Mouse (Mus musculus): ENCODE measurements around the gene Aplf. TPM values are rescaled to one million over a fixed set of nuclear protein-coding genes. Genes with fewer than 3 reads are reported as not detected.

Aplf gene
- polyA plus RNA-seq, 1 experiment from 2014 or later: 7.1 TPM

DNA sequence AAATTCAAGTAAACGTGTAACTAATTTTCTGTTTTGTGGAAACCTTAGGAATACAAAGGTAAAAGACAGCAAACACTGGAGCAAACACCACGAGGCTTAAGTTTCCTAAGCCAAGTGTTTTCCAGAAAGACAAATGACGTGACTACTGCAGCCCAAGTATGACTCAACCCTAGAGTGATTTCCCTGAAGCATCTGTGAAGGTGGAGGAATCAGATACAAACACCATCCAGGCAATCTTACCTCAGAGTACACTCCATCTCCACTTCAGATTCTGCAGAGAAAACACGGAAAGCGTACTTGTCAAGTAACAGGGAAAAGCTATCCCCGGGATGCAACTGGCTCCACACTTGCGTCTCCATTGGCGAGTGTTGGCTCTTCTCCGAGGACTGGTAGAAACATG is 8.5 kb downstream of the Aplf start:
- no peak overlapping the region for H3K9ac ChIP-seq (replicated peaks)
- DNase-seq (no peak), ATAC-seq (no peak)
- H3K4me3 ChIP-seq (ENCODE audit: low read depth, low read length): no peak overlapping the region
- H3K4me2 ChIP-seq (ENCODE audit: low read depth, low read length): no peak overlapping the region
- WGBS (ENCODE audit: insufficient replicate concordance): 88% methylated on average over 9 of the region's 9 CpGs
- no peaks in the 10 kb centered on the region for H3K9me3 ChIP-seq (ENCODE audit: low read length)
- H3K36me3 ChIP-seq (replicated peaks; ENCODE audit: insufficient read depth, low read length): no peaks in the 10 kb centered on the region; the same call in 1 of the 2 replicates
- TF ChIP-seq EP300 (IDR thresholded peaks at IDR 0.05; ENCODE audit: low read depth): no peak
- TF ChIP-seq CTCF (IDR thresholded peaks at IDR 0.05; ENCODE audit: low read depth): no peak
- H3K27ac ChIP-seq (ENCODE audit: low read depth): no peak overlapping the region
- no peaks in the 10 kb centered on the region for H3K27me3 ChIP-seq (ENCODE audit: insufficient read depth, low read length)
- peaks cover 5% of the 10 kb centered on the region for H3K4me1 ChIP-seq (ENCODE audit: insufficient read depth)

DNA sequence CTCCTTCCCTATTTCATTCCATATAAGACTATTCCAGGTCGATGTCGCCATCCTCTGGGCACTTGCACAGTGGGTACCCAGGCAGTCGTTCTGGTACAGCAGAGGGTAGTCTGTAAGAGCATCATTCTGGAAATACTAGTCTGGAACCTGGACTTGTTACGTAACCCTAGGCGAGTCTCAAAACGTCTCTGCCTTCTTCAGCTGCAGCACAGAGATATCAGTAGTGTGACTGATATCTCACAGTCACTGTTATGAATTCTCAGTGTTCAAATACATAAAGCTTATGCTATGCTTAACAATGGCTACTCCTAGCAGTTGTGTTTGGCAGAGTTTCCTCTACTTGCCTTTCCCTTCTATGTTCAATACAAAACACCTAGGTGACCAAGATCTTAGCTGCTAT is 9.8 kb downstream of the Aplf start:
- no peak for DNase-seq
- Histone ChIP-seq H3K36me3 (replicated peaks; ENCODE audit: insufficient read depth, low read length) (no peaks in the 10 kb centered on the region; the same call in 1 of the 2 replicates), H3K4me2 (ENCODE audit: low read depth, low read length) (peak overlapping the region; percentile 29; the same call in 1 of the 2 replicates), H3K27ac (ENCODE audit: low read depth) (peak overlapping the region; percentile 66; the same call in 1 of the 2 replicates), H3K27me3 (ENCODE audit: insufficient read depth, low read length) (no peaks in the 10 kb centered on the region), H3K9ac (replicated peaks) (no peak overlapping the region), H3K9me3 (ENCODE audit: low read length) (no peaks in the 10 kb centered on the region), H3K4me1 (ENCODE audit: insufficient read depth) (no peaks in the 10 kb centered on the region), H3K4me3 (ENCODE audit: low read depth, low read length) (no peak overlapping the region)
- TF ChIP-seq CTCF (IDR thresholded peaks at IDR 0.05; ENCODE audit: low read depth): 0 out of 2 replicates have a peak, but pooled peaks have one; percentile 20
- peak; percentile 80 for TF ChIP-seq EP300 (IDR thresholded peaks at IDR 0.05; ENCODE audit: low read depth)
- peak; percentile 86 for ATAC-seq
- 50% methylated on average over 6 of the region's 6 CpGs for WGBS (ENCODE audit: insufficient replicate concordance)

DNA sequence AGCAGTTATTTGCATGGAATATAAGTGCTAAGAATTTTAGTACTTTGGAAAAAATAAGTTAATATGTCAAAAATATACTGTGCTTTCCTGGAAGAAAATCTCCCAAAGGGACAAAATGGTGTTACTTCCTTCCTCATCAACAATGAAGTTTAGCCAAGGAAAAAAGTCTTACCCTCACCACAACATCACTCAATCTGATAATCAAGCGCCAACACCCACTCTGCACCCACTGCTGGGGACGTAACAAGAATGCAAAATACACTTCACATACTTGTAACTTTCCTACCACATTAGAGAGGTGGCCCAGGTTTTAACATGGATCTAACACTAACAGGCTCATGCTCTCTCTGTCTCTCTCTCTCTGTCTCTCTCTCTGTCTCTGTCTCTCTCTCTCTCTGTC is 10.3 kb downstream of the Aplf start:
- H3K9ac ChIP-seq (replicated peaks): no peak overlapping the region
- no peaks in the 10 kb centered on the region for H3K4me1 ChIP-seq (ENCODE audit: insufficient read depth)
- H3K27me3 ChIP-seq (ENCODE audit: insufficient read depth, low read length): no peaks in the 10 kb centered on the region
- ATAC-seq: peak; percentile 55
- TF ChIP-seq EP300 (IDR thresholded peaks at IDR 0.05; ENCODE audit: low read depth) (no peak), CTCF (IDR thresholded peaks at IDR 0.05; ENCODE audit: low read depth) (no peak)
- DNase-seq: no peak
- H3K9me3 ChIP-seq (ENCODE audit: low read length): no peaks in the 10 kb centered on the region
- H3K27ac ChIP-seq (ENCODE audit: low read depth): peak overlapping the region; percentile 66; the same call in 1 of the 2 replicates
- peaks cover 1% of the 10 kb centered on the region for H3K36me3 ChIP-seq (replicated peaks; ENCODE audit: insufficient read depth, low read length)
- 62% methylated on average over 2 of the region's 2 CpGs for WGBS (ENCODE audit: insufficient replicate concordance)
- H3K4me2 ChIP-seq (ENCODE audit: low read depth, low read length): peak overlapping the region; percentile 26
- no peak overlapping the region for H3K4me3 ChIP-seq (ENCODE audit: low read depth, low read length)

DNA sequence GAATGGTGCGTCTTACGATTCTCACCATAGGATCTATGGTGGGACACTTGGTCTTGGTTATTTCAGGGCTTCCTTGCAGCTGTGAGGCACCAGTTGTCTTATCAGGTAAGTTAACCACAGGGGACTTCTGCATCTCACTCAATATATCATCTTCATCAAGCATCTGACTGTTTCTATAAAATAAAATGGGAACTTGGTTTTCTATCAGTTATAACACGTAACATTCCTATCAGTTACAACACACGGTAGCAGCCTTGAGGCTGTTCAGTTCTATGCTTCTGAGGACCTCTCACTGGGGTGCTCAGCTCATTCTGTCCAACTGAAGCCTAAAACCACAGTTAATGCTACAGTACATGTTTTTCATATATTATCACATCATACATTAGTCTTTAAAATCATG is 13.2 kb downstream of the Aplf start:
- Histone ChIP-seq H3K27me3 (ENCODE audit: insufficient read depth, low read length) (no peaks in the 10 kb centered on the region), H3K4me3 (ENCODE audit: low read depth, low read length) (no peak overlapping the region), H3K4me2 (ENCODE audit: low read depth, low read length) (no peak overlapping the region), H3K36me3 (replicated peaks; ENCODE audit: insufficient read depth, low read length) (peaks cover 4% of the 10 kb centered on the region), H3K9me3 (ENCODE audit: low read length) (no peaks in the 10 kb centered on the region), H3K27ac (ENCODE audit: low read depth) (no peak overlapping the region), H3K9ac (replicated peaks) (no peak overlapping the region), H3K4me1 (ENCODE audit: insufficient read depth) (no peaks in the 10 kb centered on the region)
- DNase-seq: no peak
- WGBS (ENCODE audit: insufficient replicate concordance): 56% methylated on average over 4 of the region's 4 CpGs
- peak; percentile 73 for ATAC-seq
- TF ChIP-seq CTCF (IDR thresholded peaks at IDR 0.05; ENCODE audit: low read depth) (no peak), EP300 (IDR thresholded peaks at IDR 0.05; ENCODE audit: low read depth) (peak; percentile 91)

DNA sequence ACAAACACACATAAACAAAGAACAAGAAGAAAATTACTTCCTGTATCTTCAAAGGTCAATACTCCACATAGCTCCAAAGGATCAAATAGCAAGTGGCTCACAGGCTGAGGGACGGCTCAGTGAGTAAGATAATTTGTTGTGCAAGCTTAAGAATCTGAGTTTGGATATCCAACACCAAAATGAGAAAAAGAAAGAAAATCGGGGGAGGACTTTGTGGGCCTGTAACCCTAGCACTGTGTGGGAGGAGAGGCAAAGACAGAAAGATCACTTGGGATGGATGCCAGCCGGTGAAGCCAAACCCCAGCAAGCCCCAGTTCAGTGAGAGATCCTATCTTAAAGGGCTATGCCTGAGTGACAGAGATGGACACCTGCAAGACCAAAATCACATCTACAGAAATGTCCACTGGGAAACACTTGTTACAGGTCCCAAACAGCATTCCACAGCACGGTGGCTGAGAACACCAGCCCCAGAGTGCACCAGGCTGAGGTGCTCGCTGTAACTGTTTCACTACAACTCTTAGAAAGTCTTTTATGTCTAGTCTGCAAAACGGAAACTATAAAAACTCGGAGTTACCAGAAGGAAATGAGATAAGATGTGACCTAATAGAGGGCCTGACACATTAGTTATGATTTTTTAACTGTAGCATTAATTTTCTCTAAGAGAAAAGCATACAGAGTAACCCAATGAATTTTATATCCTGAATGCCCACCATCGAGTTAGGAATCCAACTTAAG is 17.9 kb downstream of the Aplf start:
- peaks cover 6% of the 10 kb centered on the region for H3K36me3 ChIP-seq (replicated peaks; ENCODE audit: insufficient read depth, low read length)
- DNase-seq (no peak), ATAC-seq (no peak)
- 48% methylated on average over 8 of the region's 8 CpGs for WGBS (ENCODE audit: insufficient replicate concordance)
- H3K4me3 ChIP-seq (ENCODE audit: low read depth, low read length): no peak overlapping the region
- H3K9me3 ChIP-seq (ENCODE audit: low read length): no peaks in the 10 kb centered on the region
- H3K27me3 ChIP-seq (ENCODE audit: insufficient read depth, low read length): no peaks in the 10 kb centered on the region
- no peak overlapping the region for H3K9ac ChIP-seq (replicated peaks)
- H3K4me2 ChIP-seq (ENCODE audit: low read depth, low read length): no peak overlapping the region
- TF ChIP-seq CTCF (IDR thresholded peaks at IDR 0.05; ENCODE audit: low read depth): no peak
- TF ChIP-seq EP300 (IDR thresholded peaks at IDR 0.05; ENCODE audit: low read depth): no peak
- no peaks in the 10 kb centered on the region for H3K4me1 ChIP-seq (ENCODE audit: insufficient read depth)
- H3K27ac ChIP-seq (ENCODE audit: low read depth): no peak overlapping the region

DNA sequence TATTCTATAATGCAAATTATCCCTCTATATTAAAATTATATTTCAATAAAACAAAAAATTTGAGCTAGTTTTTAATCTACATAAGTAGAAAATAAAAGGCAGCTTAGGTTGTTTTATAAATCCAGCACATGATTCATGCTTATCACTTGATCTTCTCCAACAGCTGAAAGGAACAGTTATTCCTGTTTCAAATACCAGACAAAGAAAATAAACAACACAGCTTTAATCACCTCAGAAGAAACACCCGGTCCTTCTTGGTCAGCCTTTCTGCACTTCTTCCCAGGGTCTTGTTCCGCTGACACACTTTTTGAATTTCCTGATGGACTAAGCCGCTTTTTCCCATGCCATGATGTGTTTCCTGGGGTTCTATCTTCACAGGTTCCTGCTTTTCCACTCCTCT is 18.5 kb downstream of the Aplf start:
- Histone ChIP-seq H3K27me3 (ENCODE audit: insufficient read depth, low read length) (no peaks in the 10 kb centered on the region), H3K27ac (ENCODE audit: low read depth) (no peak overlapping the region), H3K9ac (replicated peaks) (no peak overlapping the region), H3K9me3 (ENCODE audit: low read length) (no peaks in the 10 kb centered on the region), H3K4me1 (ENCODE audit: insufficient read depth) (no peaks in the 10 kb centered on the region), H3K36me3 (replicated peaks; ENCODE audit: insufficient read depth, low read length) (peaks cover 6% of the 10 kb centered on the region), H3K4me3 (ENCODE audit: low read depth, low read length) (no peak overlapping the region), H3K4me2 (ENCODE audit: low read depth, low read length) (no peak overlapping the region)
- TF ChIP-seq EP300 (IDR thresholded peaks at IDR 0.05; ENCODE audit: low read depth) (no peak), CTCF (IDR thresholded peaks at IDR 0.05; ENCODE audit: low read depth) (no peak)
- 79% methylated on average over 3 of the region's 3 CpGs for WGBS (ENCODE audit: insufficient replicate concordance)
- no peak for ATAC-seq
- DNase-seq: no peak

All from liver, postnatal 0 days (tissue).